Mouse (Mus musculus): ENCODE results near the gene Tmem167.

GRCm38 (mm10) chr13:90152536-90153273 lies 63.8 kb downstream of the Tmem167 start:
- TF ChIP-seq CTCF (IDR thresholded peaks at IDR 0.05; ENCODE audit: low read depth) (no peak), EP300 (optimal IDR thresholded peaks at IDR 0.05) (no peak)

All from stomach, postnatal 0 days (tissue).